Mouse (Mus musculus) cerebellum, adult 2 months (tissue): ENCODE measurements around the gene Etnk1.

Source experiments
- CTCF ChIP-seq: fragments of 200-500 bp; IDR thresholded peaks from 2 replicates; pipeline ENCODE4 v1.5.1; 2011; ENCODE audit warnings: low read depth, mild to moderate bottlenecking, control low read depth, low read length, moderate library complexity, borderline replicate concordance; ENCODE audit not compliant: insufficient read depth
- POLR2A ChIP-seq: fragments of 200-500 bp; IDR thresholded peaks from 2 replicates; pipeline ENCODE4 v1.6.1; 2011; ENCODE audit warnings: low read length, control low read depth, borderline replicate concordance; ENCODE audit not compliant: insufficient read depth

DNA sequence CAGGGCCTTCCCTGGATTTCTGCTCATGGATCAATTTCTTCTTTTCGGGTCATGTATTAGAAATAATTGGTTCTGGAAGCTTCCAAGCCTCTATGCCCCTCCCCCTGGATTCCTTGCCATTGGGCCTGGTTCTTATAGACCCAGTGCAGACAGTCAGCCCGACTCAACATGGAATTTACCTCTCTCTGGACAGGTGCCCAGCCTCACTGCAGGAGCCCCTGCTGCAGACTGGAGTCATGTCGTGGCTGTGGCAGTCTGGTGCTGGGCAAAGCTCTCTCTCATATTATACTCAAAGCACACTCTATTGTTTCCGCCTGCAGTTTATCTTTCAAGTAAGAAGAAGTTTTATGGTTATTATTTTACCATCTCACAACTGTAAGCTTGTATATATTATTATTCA lies 90.9 kb downstream of the Etnk1 start:
- TF ChIP-seq CTCF (no peak), POLR2A (no peak)
